Mouse (Mus musculus): ENCODE data around the gene Fgf12. TPM values are rescaled to one million over a fixed set of nuclear protein-coding genes. Genes with fewer than 3 reads are reported as not detected.

The Fgf12 gene
- polyA plus RNA-seq, 1 experiment from 2014 or later = 2.9 TPM

- Histone ChIP-seq H3K36me3 (ENCODE audit: insufficient read depth, low read length) (no peaks in the 10 kb centered on the region), H3K4me1 (replicated peaks; ENCODE audit: insufficient read depth, low read length) (no peaks in the 10 kb centered on the region), H3K9ac (ENCODE audit: low read depth, low read length) (no peak overlapping the region), H3K4me2 (ENCODE audit: low read length) (no peak overlapping the region), H3K27ac (no peak overlapping the region), H3K27me3 (ENCODE audit: insufficient read depth, low read length) (no peaks in the 10 kb centered on the region), H3K9me3 (replicated peaks; ENCODE audit: low read length) (no peaks in the 10 kb centered on the region), H3K4me3 (replicated peaks; ENCODE audit: low read depth, low read length) (no peak overlapping the region)
- DNase-seq (ENCODE audit: low spot score) = no peak
- ATAC-seq (replicated peaks; ENCODE audit: low FRiP score, low read depth) = no peak
- WGBS = 94% methylated on average over 1 of the region's 1 CpGs
- TF ChIP-seq CTCF (IDR thresholded peaks at IDR 0.05; ENCODE audit: low read depth) = peak; percentile 49
These were observed 414.9 kb downstream of the Fgf12 start for GRCm38 (mm10) chr16:28337930-28338329.

GRCm38 (mm10) chr16:28336700-28337099 is 416.2 kb downstream of the Fgf12 start:
- TF ChIP-seq CTCF (IDR thresholded peaks at IDR 0.05; ENCODE audit: low read depth) = no peak
- H3K36me3 ChIP-seq (ENCODE audit: insufficient read depth, low read length) = no peaks in the 10 kb centered on the region
- no peaks in the 10 kb centered on the region for H3K4me1 ChIP-seq (replicated peaks; ENCODE audit: insufficient read depth, low read length)
- WGBS = 77% methylated on average over 1 of the region's 1 CpGs
- H3K27ac ChIP-seq = no peak overlapping the region
- ATAC-seq (replicated peaks; ENCODE audit: low FRiP score, low read depth) (no peak), DNase-seq (ENCODE audit: low spot score) (no peak)
- H3K9me3 ChIP-seq (replicated peaks; ENCODE audit: low read length) = no peaks in the 10 kb centered on the region
- H3K27me3 ChIP-seq (ENCODE audit: insufficient read depth, low read length) = no peaks in the 10 kb centered on the region
- H3K4me3 ChIP-seq (replicated peaks; ENCODE audit: low read depth, low read length) = no peak overlapping the region
- no peak overlapping the region for H3K4me2 ChIP-seq (ENCODE audit: low read length)
- no peak overlapping the region for H3K9ac ChIP-seq (ENCODE audit: low read depth, low read length)

- WGBS = 89% methylated on average over 3 of the region's 3 CpGs
- no peak overlapping the region for H3K4me3 ChIP-seq (replicated peaks; ENCODE audit: low read depth, low read length)
- ATAC-seq (replicated peaks; ENCODE audit: low FRiP score, low read depth) = no peak
These were observed 417.8 kb downstream of the Fgf12 start for GRCm38 (mm10) chr16:28335025-28335424.

GRCm38 (mm10) chr16:28323576-28323975 is 429.3 kb downstream of the Fgf12 start:
- Histone ChIP-seq H3K27me3 (ENCODE audit: insufficient read depth, low read length) (no peaks in the 10 kb centered on the region), H3K9me3 (replicated peaks; ENCODE audit: low read length) (no peaks in the 10 kb centered on the region), H3K4me1 (replicated peaks; ENCODE audit: insufficient read depth, low read length) (no peaks in the 10 kb centered on the region), H3K27ac (no peak overlapping the region), H3K4me3 (replicated peaks; ENCODE audit: low read depth, low read length) (no peak overlapping the region), H3K36me3 (ENCODE audit: insufficient read depth, low read length) (no peaks in the 10 kb centered on the region), H3K9ac (ENCODE audit: low read depth, low read length) (no peak overlapping the region), H3K4me2 (ENCODE audit: low read length) (no peak overlapping the region)
- DNase-seq (ENCODE audit: low spot score) (peak; percentile 74), ATAC-seq (replicated peaks; ENCODE audit: low FRiP score, low read depth) (peak; percentile 81)
- TF ChIP-seq CTCF (IDR thresholded peaks at IDR 0.05; ENCODE audit: low read depth) = no peak
- WGBS = 42% methylated on average over 3 of the region's 3 CpGs

More at GRCm38 (mm10) chr16:28335025-28335424, 417.8 kb downstream of the Fgf12 start:
- no peak overlapping the region for H3K4me2 ChIP-seq (ENCODE audit: low read length)
- no peak overlapping the region for H3K27ac ChIP-seq
- H3K36me3 ChIP-seq (ENCODE audit: insufficient read depth, low read length) = no peaks in the 10 kb centered on the region
- H3K27me3 ChIP-seq (ENCODE audit: insufficient read depth, low read length) = no peaks in the 10 kb centered on the region
- no peak for TF ChIP-seq CTCF (IDR thresholded peaks at IDR 0.05; ENCODE audit: low read depth)
- no peak for DNase-seq (ENCODE audit: low spot score)
- no peak overlapping the region for H3K9ac ChIP-seq (ENCODE audit: low read depth, low read length)
- no peaks in the 10 kb centered on the region for H3K9me3 ChIP-seq (replicated peaks; ENCODE audit: low read length)
- no peaks in the 10 kb centered on the region for H3K4me1 ChIP-seq (replicated peaks; ENCODE audit: insufficient read depth, low read length)

- Histone ChIP-seq H3K9me3 (replicated peaks; ENCODE audit: low read length) (no peaks in the 10 kb centered on the region), H3K4me3 (replicated peaks; ENCODE audit: low read depth, low read length) (no peak overlapping the region), H3K27me3 (ENCODE audit: insufficient read depth, low read length) (no peaks in the 10 kb centered on the region), H3K27ac (no peak overlapping the region), H3K4me2 (ENCODE audit: low read length) (no peak overlapping the region), H3K4me1 (replicated peaks; ENCODE audit: insufficient read depth, low read length) (no peaks in the 10 kb centered on the region), H3K36me3 (ENCODE audit: insufficient read depth, low read length) (no peaks in the 10 kb centered on the region), H3K9ac (ENCODE audit: low read depth, low read length) (no peak overlapping the region)
- TF ChIP-seq CTCF (IDR thresholded peaks at IDR 0.05; ENCODE audit: low read depth) = no peak
- no peak for DNase-seq (ENCODE audit: low spot score)
- no peak for ATAC-seq (replicated peaks; ENCODE audit: low FRiP score, low read depth)
- WGBS = 83% methylated on average over 4 of the region's 4 CpGs
These were observed 441.2 kb downstream of the Fgf12 start for GRCm38 (mm10) chr16:28311618-28312017.

DNA sequence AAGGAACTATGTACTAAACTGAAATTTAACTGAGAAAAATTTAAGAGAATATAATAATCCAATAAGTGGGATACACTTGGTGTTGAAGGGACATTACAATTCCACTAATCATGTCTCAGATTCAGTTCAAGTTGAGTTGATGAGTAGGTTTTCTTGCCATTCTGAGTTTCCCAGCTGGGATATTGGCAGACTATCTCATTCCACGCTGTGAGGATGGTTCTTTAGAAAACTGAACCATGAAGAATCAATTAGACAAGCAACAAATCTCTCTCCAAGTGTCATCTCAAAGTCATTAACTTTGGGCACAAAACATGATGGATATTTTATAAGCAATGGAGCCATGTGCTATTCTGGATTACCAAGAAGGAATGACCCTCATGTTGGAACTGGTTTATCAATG is 449.0 kb downstream of the Fgf12 start:
- no peak for DNase-seq (ENCODE audit: low spot score)
- no peak overlapping the region for H3K4me2 ChIP-seq (ENCODE audit: low read length)
- no peak overlapping the region for H3K27ac ChIP-seq
- WGBS = 34% methylated on average over 1 of the region's 1 CpGs
- no peaks in the 10 kb centered on the region for H3K36me3 ChIP-seq (ENCODE audit: insufficient read depth, low read length)
- no peak overlapping the region for H3K9ac ChIP-seq (ENCODE audit: low read depth, low read length)
- no peak overlapping the region for H3K4me3 ChIP-seq (replicated peaks; ENCODE audit: low read depth, low read length)
- TF ChIP-seq CTCF (IDR thresholded peaks at IDR 0.05; ENCODE audit: low read depth) = no peak
- no peaks in the 10 kb centered on the region for H3K27me3 ChIP-seq (ENCODE audit: insufficient read depth, low read length)
- H3K4me1 ChIP-seq (replicated peaks; ENCODE audit: insufficient read depth, low read length) = no peaks in the 10 kb centered on the region
- ATAC-seq (replicated peaks; ENCODE audit: low FRiP score, low read depth) = no peak
- H3K9me3 ChIP-seq (replicated peaks; ENCODE audit: low read length) = no peaks in the 10 kb centered on the region

DNA sequence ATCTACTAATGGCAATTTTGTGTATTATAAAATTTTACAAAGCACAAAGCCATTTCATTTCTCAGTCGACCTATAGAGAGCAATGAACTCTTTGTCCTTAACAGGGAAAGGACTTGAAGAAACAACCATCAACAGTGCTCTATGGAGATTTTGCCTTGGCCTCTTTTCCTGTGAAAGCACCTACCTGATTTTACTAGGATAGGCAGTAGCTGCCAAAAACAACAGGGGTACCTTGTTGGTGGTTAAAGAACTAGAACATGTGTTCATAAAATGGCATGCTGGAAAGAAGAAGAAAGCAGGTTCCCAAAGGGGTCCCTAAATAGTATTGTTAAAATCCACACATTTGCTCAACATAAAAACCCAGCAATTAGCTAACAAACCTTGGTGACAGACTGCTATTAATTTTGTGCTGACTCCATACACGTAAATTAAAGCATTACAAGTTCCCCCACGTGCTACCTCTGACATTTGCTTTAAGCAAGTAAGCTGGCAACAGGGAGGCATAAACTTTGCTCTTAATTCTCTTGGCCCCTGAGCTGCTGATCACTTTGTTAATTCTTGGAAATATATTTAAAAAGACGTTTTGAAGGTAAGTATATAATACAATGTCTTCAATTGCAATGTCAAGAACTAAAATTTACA is 463.1 kb downstream of the Fgf12 start:
- no peaks in the 10 kb centered on the region for H3K36me3 ChIP-seq (ENCODE audit: insufficient read depth, low read length)

More for the DNA sequence above, 463.1 kb downstream of the Fgf12 start:
- TF ChIP-seq CTCF (IDR thresholded peaks at IDR 0.05; ENCODE audit: low read depth) = no peak
- no peaks in the 10 kb centered on the region for H3K27me3 ChIP-seq (ENCODE audit: insufficient read depth, low read length)
- H3K27ac ChIP-seq = no peak overlapping the region
- no peaks in the 10 kb centered on the region for H3K4me1 ChIP-seq (replicated peaks; ENCODE audit: insufficient read depth, low read length)
- H3K4me2 ChIP-seq (ENCODE audit: low read length) = no peak overlapping the region
- WGBS = 40% methylated on average over 4 of the region's 4 CpGs
- H3K4me3 ChIP-seq (replicated peaks; ENCODE audit: low read depth, low read length) = no peak overlapping the region
- H3K9me3 ChIP-seq (replicated peaks; ENCODE audit: low read length) = no peaks in the 10 kb centered on the region
- ATAC-seq (replicated peaks; ENCODE audit: low FRiP score, low read depth) (no peak), DNase-seq (ENCODE audit: low spot score) (no peak)
- no peak overlapping the region for H3K9ac ChIP-seq (ENCODE audit: low read depth, low read length)
